Comparison of ENCODE assay signal across 21 mouse cellular contexts in genomic region chr14:100484101-100484500, GRCm38 (mm10).
DNase-seq lines count a peak whose midpoint lies in the region; ATAC-seq lines count a peak whose summit lies in the region.
"Had no signal": no experiment of that assay in that cellular context is flagged by ENCODE, and none has a peak within 500 bp of the region (broad histone marks: within the 10 kb centered on the region; RNA-seq: fewer than 3 reads in every experiment).

No protein-coding gene starts in this region.

- peak; percentile 85 for ATAC-seq in frontal cortex, adult (ENCODE audit: low TSS enrichment)
- ATAC-seq: forebrain, embryonic 13.5 days; forebrain, embryonic 16.5 days; hindbrain, embryonic 16.5 days; intestine, embryonic 15.5 days had no signal

- DNase-seq in frontal cortex, postnatal 10 days (ENCODE audit: low spot score in 2 of 2), result no peak
- peak; percentile 18 to 24 for DNase-seq in right cerebral cortex, adult 2 months (ENCODE audit: low spot score in 2 of 2)
- DNase-seq in right cerebral cortex, postnatal 25 days, result no peak
- DNase-seq in brain, adult 2 months (ENCODE audit: low read depth, low spot score), result peak; percentile 64
- DNase-seq in layer of hippocampus, adult 11-12 months (ENCODE audit: low spot score), result no peak
- DNase-seq: adrenal gland, postnatal 10 days; adrenal gland, postnatal 36 days; B cell, adult 2 months; cerebellum, adult 11 months; cerebellum, adult 2 months; cerebellum, adult 9-11 months; cerebellum, postnatal 25 days; gastrocnemius, postnatal 25 days; heart, adult 18-20 months; heart, postnatal 10 days; heart, postnatal 36 days had no signal

Comparison
In these comparisons a context has a peak if more than half of its experiments do, and no peak if none do; other contexts are left out.
1. DNase-seq: peak in right cerebral cortex, adult 2 months (2 of 2) and brain, adult 2 months (single experiment); none in frontal cortex, postnatal 10 days (0 of 2), right cerebral cortex, postnatal 25 days (single experiment) and layer of hippocampus, adult 11-12 months (single experiment).